Mouse (Mus musculus): ENCODE measurements around the gene Rnf208. TPM values are rescaled to one million over a fixed set of nuclear protein-coding genes. Genes with fewer than 3 reads are reported as not detected.
A peak's percentile ranks its signal among the peaks of the same experiment; 100 is the strongest.

Rnf208 gene
- total RNA-seq, 2 experiments from 2014 or later = not detected

DNA sequence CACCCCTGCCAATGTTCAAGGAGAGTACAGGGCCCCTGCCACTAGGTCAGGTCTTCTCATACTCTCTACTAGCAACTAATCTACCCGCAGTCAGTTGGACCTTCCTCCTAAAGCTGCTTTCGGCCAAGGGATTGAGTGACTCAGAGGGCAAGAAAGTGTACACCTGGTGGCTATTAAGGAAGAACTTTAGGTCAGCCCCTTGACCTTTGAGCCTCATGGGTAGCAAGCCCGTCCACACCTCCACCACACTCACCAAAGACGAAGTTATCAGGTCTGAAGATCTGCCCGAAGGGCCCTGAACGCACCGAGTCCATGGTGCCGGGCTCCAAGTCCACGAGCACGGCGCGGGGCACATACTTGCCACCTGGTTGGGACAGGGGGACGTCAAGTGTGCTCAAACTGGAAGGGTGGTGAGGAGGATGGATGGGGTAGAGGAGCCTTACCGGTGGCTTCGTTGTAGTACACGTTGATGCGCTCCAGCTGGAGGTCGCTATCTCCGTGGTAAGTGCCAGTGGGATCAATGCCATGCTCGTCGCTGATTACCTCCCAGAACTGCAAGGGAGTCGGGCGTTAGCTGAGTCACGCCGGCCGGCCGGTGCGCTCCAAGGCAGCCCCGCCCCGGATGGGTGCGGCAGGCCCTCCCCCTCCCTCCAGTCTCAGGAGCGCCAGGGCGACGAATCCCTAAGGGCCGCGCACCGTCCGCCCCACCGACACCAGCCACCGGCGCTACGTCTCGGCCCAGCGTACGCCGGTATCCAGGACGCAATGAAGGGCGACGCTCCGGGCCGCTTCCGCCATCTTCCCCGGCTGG is 18.2 kb upstream of the Rnf208 start:
- peak; percentile 65 for ATAC-seq (replicated peaks; ENCODE audit: low FRiP score, poor library complexity, severe bottlenecking)

- no peak for ATAC-seq (replicated peaks; ENCODE audit: low FRiP score, poor library complexity, severe bottlenecking)
Measured at GRCm38 (mm10) chr2:25224492-25224765, 17.6 kb upstream of the Rnf208 start, which contains the start of gene Tubb4b. Tubb4b (minus strand) TSS chr2:25224702.

DNA sequence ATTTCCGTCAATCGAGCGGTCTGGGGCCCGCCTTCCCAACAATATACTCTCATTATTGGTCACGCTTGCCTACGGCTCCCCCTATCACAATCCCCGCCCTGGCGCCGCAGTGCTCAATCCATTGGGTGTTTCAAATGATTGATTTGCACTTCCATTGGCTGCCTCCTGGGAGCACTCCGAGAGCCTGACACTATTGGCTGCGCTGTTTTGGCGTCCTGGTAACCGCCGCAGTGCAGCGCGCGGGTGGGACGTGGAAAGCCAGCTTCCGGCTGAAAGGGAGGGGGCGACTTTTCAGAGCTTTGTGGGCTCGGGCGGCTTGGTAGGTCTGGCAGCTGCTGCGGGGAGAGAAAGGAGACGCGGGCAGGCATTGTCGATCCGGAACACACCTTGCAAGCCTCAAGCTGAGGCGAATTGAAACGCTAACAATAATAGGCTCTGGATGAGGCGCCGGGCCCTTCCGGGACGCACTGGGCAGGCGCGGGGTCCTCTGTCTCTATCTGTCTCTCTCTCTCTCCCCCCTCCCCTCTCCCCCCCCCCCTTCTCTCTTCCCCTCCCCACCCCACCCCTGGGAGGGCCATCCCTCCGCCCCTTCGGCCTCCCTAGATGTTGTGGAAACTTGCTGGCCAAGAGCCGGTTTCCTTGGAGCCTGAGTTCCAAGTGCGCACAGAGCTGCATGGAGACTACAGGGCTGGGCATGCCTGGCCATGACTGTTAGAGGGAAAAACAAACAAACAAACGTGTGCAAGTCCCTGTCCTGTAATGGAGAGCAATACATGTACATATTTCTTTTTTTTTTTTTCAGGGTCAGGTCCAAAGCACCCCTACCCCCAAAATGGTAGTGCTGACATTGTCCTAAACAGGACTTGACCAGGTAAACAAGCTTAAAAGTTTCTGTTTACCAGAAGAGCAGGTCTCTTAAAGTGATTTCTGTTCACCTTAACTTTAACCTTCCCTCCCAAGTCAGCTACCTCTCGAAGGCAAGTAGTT is 17.0 kb upstream of the Rnf208 start:
- ATAC-seq (replicated peaks; ENCODE audit: low FRiP score, poor library complexity, severe bottlenecking) = peak; percentile 74

- ATAC-seq (replicated peaks; ENCODE audit: low FRiP score, poor library complexity, severe bottlenecking) = no peak
Measured at GRCm38 (mm10) chr2:25225811-25226379, 16.2 kb upstream of the Rnf208 start.

GRCm38 (mm10) chr2:25226864-25227263 is 15.2 kb upstream of the Rnf208 start:
- no peak for ATAC-seq (replicated peaks; ENCODE audit: low FRiP score, poor library complexity, severe bottlenecking)

DNA sequence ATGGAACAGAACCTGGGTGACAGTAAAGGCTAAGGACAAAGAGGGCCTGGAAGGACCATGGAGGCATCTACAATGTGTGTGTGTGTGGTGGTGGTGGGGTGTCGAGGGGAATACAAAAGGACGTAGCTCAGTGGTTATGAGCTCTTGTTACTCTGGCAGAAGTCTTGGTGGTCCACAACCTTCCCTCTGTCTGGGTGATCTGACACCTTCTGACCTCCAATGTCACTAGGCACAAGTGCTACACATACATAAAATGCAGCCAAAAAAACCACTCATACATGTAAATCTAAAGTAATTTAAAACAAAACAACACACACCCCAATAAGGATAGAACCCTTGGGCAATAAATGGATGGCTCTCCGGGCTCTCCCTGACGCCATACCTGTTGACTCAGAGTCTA is 14.6 kb upstream of the Rnf208 start:
- ATAC-seq (replicated peaks; ENCODE audit: low FRiP score, poor library complexity, severe bottlenecking) = no peak

DNA sequence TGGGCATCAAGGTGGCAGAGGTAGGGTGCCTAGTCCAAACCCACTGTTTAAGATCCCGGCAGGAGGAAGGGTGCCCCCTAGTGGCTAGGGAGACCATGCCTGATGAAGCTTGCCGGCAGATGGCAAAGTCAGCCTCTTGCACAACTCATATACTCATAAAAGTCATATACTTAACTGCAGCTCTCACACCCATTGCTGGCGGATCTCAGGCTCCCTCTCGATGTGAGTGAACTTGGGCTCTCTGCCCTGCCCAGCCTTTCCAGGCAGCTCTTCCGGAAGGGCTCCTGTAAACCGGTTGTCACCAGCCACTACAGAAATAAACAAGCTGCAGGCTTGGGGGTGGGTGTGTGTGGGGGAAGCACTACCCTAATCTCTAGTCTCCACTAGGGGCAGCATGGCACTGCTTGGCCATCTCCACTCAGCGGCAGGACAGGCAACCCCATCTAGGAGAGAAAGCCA is 13.6 kb upstream of the Rnf208 start:
- ATAC-seq (replicated peaks; ENCODE audit: low FRiP score, poor library complexity, severe bottlenecking) = peak; percentile 53

GRCm38 (mm10) chr2:25228995-25229530 is 13.0 kb upstream of the Rnf208 start:
- no peak for ATAC-seq (replicated peaks; ENCODE audit: low FRiP score, poor library complexity, severe bottlenecking)

- ATAC-seq (replicated peaks; ENCODE audit: low FRiP score, poor library complexity, severe bottlenecking) = no peak
Measured at GRCm38 (mm10) chr2:25229582-25229981, 12.5 kb upstream of the Rnf208 start.

GRCm38 (mm10) chr2:25230581-25230980 is 11.5 kb upstream of the Rnf208 start:
- ATAC-seq (replicated peaks; ENCODE audit: low FRiP score, poor library complexity, severe bottlenecking) = no peak

DNA sequence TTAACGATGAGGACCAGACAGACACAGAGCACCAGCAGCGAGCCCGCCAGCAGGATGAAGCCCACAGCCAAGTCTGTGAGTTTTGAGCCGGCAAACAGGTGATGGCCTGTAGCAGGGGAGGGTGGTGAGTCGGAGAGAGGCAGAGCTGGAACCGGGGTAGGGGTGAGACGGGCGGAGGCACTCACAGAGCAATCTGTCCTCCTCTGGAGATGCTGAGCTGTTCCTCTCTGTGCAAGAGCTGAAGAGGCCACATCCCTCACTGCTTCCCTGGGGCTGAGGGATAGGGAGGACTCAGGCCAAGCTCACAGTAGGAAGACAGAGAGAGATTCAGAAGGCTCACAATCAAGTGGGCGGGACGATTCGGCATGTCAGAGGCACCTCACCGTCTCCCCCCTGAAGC is 11.0 kb upstream of the Rnf208 start:
- no peak for ATAC-seq (replicated peaks; ENCODE audit: low FRiP score, poor library complexity, severe bottlenecking)

DNA sequence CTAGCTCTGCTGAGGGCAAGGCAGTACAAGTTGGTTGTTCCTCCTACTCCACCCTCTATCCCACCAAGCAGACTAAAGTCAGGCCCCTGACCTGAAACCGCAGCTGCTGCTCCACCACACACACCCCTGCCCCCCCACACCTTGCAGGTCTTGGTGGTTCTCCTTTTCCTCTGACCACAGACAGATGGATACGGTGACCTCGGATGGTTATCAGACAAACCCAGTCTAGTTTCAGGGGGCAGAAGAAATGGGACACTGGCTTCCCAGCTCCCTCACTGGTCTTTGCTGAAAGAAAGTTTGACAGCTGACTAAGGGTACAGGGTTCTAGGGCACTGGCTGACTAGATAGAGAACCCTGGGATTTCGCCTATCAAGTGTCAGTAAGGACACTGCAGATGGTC is 8.6 kb upstream of the Rnf208 start:
- no peak for ATAC-seq (replicated peaks; ENCODE audit: low FRiP score, poor library complexity, severe bottlenecking)

GRCm38 (mm10) chr2:25234050-25234449 is 8.0 kb upstream of the Rnf208 start, which contains the start of gene Slc34a3:
Slc34a3 (minus strand) TSS chr2:25234364.
- no peak for ATAC-seq (replicated peaks; ENCODE audit: low FRiP score, poor library complexity, severe bottlenecking)

DNA sequence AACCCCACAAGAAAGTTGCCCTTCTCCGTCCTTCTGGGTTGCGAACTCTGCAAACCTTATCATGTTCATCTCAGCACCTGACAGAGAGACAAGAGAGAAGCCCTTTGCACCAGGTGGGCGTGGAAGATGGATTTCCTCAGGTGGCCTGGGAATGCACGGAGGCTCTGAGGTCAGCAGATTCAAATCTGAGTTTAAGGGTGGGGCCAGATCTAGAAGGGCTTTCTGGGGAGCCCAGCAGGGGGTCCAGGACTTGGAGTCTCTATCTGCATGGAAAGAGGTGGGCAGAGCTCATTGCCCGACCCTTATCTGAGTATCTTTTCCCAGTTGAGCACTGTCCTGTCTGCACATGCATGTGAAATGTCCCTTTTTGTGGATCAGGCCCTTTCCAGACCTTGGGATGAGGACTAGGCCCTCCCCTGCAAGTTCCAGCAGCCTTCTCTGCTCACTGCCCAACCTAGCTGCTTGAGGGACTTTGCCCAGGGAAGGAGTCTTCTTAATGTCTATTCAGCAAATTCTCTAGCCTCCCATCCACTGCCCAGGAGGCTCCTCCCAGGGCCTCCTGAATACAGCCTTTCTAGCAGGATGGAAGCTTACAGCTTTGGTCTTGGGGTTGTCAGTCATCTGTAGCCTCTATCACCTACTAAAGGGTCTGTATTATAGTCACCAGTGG is 7.4 kb upstream of the Rnf208 start:
- ATAC-seq (replicated peaks; ENCODE audit: low FRiP score, poor library complexity, severe bottlenecking) = no peak

GRCm38 (mm10) chr2:25236614-25237013 is 5.4 kb upstream of the Rnf208 start, which contains the start of gene Rnf224:
Rnf224 (minus strand) TSS chr2:25236787.
- ATAC-seq (replicated peaks; ENCODE audit: low FRiP score, poor library complexity, severe bottlenecking) = no peak

DNA sequence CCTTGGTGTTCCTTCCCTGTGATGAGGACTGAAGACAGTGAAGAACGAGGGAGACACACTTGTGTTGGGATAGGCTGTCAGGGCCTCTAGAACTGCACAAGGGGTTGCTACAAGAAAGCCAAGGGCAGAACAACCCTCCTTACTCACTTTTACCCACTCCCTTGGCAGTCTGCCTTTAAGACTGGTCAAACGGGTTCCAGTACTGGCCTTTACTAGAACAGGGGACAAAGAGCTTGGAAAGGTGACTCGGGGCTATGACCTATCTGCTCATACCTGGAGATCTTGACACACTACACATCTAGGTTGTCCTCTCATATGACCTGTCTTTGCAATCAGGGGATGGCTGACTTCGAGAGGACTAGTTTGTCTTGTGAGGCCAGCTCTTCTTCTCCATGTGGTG is 4.5 kb upstream of the Rnf208 start:
- no peak for ATAC-seq (replicated peaks; ENCODE audit: low FRiP score, poor library complexity, severe bottlenecking)

DNA sequence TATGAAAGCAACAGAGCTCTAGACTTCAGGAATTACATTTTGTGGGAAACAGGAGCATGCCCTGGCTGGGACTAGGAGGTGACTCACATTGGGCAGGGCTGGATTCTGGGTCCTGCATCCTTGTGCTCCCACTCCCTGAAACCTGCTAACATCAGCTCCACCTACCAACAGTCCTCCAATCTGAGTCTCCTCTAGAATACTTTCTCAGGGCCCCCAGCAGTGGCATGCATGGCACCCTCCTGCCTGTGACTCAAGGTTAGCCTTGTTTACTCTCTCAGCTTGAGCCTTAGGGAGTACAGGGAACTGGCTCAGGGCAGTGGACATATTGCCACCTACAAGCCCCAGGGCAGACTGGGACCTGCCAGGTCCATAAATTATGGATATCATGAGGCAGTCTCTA is 3.9 kb upstream of the Rnf208 start:
- ATAC-seq (replicated peaks; ENCODE audit: low FRiP score, poor library complexity, severe bottlenecking) = no peak

GRCm38 (mm10) chr2:25239766-25240165 is 2.3 kb upstream of the Rnf208 start:
- no peak for ATAC-seq (replicated peaks; ENCODE audit: low FRiP score, poor library complexity, severe bottlenecking)

DNA sequence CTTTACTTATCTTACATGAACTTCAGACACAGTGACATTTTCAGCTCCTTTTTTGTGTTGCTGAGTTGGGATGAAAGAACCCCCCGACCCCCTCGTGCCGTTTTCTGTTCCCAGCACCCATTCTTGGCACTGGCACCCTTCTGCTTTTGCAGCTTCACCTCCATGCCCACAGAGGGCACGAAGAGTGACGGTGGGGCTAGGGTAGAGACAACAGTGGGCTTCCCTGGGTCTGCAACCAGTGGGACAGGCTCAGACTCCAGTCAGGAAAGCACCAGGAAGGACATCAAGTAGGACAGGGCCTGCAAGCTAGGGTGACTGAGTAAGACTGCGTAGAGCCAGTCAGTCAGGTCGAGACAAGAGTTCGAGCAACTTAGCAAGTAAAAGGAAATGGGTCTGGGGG is 1.7 kb upstream of the Rnf208 start:
- ATAC-seq (replicated peaks; ENCODE audit: low FRiP score, poor library complexity, severe bottlenecking) = no peak

All from erythroid progenitor cell, adult 5-6 weeks (primary cell).